Mouse (Mus musculus): ENCODE data around the gene Ntm. TPM values are rescaled to one million over a fixed set of nuclear protein-coding genes. Genes with fewer than 3 reads are reported as not detected.

Gene Ntm
- total RNA-seq, 2 experiments from 2014 or later, result 379 to 391 TPM

DNA sequence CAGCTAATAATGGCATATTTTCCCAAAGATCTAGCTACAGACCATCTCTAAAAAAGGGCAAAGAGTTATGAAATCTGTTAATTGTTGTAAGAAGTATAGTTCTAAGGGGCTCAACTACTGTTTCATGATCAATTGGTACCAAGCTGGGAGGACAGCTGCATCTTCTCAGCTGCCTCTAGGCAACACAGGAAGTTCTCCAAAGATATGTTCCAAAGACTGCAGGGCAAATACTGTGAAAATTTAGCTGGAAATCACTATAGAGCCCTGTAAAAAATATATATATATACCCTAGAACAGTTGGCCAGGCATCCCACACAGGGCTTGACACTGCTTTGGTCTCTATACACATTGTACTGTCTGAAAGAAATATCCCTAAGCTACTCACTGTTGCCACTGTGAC is 489.5 kb downstream of the Ntm start:
- intact Hi-C loops (cut with DNase I), result no loop called here
- DNase-seq (ENCODE audit: extremely low spot score in 1 of 2, low spot score in 2 of 2), result no peak

DNA sequence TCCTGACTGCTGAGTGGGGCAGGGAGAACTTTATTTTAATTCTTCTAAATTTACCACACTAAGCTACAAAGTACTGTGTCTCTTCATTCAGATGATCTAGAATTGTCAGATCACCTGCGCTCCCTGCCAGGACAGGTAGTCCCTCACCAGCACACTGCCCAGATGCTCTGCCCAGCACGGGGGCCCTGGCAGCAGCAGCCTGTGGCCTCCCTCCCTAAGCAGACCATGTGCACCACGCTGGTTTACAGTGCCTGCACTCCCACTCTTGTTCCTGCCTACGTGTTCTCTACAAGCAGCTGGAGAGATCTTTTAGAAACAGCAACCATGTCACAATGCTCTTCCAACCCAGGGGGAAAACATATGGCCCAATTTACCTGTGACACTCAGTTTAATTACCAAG is 490.7 kb downstream of the Ntm start:
- intact Hi-C loops (cut with DNase I), result no loop called here
- DNase-seq (ENCODE audit: extremely low spot score in 1 of 2, low spot score in 2 of 2), result no peak

DNA sequence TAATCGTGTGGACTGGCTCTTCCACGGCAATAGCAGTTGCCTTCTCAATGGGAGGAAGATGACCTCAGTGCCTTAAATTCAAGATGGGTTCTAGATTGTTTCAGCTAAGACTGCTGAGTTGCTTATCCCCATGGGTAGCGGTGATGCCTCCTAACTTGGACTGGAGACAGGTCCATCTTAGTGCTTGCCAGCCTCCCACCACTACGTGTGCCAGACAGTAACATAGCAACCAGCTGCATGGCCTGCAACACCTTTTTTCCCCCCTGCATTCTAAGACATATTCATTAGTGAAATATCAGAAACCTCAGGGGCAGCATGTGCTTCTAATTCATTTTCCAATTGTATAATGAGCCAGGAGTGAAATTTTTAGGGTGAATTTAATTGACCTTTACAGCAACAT is 498.2 kb downstream of the Ntm start:
- no peak for DNase-seq (ENCODE audit: extremely low spot score in 1 of 2, low spot score in 2 of 2)
- intact Hi-C loops (cut with DNase I), result loop anchor here (10.0 kb wide), 1 partner anchor 180 kb away; no protein-coding TSS in a partner anchor

DNA sequence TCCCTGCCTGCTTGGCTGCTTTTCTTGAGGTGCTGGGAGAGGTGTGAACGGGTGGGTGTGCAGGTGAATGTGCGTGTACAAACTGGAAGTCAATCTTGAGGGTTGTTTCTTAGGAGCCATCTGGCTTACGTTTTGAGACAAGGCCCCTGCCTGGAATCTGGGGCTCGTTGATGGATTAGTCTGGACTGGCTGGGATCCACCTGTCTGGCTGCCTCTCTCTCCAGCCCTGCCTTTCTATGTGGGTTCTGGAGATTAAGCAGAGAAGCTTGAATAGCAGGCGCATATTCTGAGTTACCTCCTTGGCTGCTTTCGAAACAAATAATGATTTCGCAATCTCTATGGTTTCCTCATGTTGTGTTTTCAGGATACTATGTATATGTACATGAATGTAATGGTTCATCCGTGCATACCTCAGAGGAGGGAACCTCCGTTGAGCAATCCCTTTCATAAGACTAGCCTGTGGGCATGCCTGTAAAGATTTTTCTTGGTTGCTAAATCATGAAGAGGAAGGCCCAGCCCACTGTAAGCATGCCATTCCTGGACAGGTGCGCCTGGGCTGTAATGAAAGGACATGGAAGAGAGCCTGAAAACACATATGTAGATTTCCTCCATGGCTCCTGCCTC is 499.9 kb downstream of the Ntm start:
- intact Hi-C loops (cut with DNase I), result loop anchor here (10.0 kb wide), 1 partner anchor 182 kb away; no protein-coding TSS in a partner anchor
- DNase-seq (ENCODE audit: extremely low spot score in 1 of 2, low spot score in 2 of 2), result no peak

DNA sequence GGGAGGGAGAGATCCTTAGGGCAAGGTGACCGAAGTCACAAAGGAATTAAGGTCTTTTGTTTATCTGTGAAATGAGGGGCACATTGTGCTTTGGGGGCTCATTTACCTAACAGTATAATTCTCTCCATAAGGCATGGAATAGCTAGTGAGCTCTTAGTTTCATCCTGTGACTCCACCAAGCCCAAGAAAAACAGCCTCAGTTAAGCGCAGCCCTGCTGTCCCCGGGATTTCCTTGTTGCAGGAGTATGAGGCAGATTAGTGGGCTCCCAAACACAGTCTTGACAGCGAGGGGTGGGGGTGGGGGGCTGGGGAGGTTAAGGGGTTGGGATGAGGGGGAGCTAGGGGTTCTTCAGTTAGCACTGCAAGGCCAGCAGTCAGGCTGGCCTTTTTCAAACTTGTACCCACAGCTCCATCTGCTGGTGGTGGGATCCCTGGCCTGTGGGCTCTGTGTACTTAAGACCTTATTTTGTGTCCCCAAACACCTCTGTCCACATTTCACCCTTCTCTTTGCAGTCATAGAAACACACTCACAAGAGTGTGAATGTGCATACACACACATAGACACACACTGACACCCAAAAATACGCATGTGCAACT is 504.9 kb downstream of the Ntm start:
- DNase-seq (ENCODE audit: extremely low spot score in 1 of 2, low spot score in 2 of 2), result peak; percentile 32 to 73

DNA sequence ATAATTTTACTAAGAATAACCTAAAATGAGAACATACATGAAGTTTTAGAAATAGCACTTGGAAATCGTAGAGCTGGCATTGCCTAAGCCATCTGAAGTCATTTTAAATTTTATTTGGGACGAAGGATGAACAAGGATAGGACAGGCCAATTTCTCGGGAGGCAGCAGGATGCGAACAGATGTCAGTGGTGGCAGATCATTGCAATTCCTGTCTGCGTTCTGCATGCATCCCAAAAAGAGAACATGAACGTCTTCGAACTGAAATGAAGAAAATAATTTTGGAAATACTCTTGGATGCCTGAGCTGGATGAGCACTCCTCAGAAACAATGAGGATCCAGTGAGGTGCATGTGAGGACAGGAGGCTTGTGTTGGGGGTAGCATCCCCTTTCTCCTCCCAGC is 506.9 kb downstream of the Ntm start:
- DNase-seq (ENCODE audit: extremely low spot score in 1 of 2, low spot score in 2 of 2), result peak in 1 of 2 experiments; percentile 59
- intact Hi-C loops (cut with DNase I), result no loop called here

More for the DNA sequence above, 504.9 kb downstream of the Ntm start:
- intact Hi-C loops (cut with DNase I), result no loop called here

DNA sequence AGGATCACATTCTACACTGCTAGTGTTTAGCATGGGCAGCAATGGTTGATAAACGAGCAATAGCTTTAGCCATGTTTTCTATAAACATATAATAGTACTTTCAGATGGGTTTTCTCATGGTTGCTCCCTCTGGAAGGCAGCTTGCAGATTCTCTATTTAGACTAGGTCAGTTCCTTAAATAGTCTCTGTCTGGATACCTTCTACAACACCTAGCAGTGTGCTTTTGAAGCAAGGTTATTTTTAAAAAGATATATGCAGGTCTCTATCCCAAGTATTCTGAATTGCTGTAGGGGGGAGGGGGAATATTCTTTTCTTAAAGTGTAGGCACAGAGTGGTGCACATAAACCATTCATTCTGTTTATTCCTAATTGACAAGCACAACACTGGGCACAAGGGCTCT is 511.7 kb downstream of the Ntm start:
- intact Hi-C loops (cut with DNase I), result no loop called here
- DNase-seq (ENCODE audit: extremely low spot score in 1 of 2, low spot score in 2 of 2), result no peak

DNA sequence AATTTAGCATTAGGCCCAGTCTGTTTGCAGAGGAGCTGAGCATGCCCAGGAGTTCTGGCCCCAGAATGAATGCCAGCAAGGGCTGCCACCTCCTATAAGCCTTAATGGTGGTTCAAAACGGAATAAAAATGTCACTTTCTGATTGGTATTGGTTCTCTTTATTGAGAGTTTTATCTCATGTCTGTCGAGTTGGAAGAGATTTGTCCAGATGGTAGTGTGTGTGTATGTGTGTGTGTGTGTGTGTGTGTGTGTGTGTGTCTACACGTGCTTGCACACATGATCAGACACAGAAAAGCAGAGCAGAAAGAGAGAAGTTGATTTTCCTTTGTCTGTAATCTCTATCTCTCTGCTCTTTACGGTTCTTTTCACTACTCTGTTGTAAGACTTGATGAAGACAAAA is 518.9 kb downstream of the Ntm start:
- intact Hi-C loops (cut with DNase I), result no loop called here
- DNase-seq (ENCODE audit: extremely low spot score in 1 of 2, low spot score in 2 of 2), result no peak

DNA sequence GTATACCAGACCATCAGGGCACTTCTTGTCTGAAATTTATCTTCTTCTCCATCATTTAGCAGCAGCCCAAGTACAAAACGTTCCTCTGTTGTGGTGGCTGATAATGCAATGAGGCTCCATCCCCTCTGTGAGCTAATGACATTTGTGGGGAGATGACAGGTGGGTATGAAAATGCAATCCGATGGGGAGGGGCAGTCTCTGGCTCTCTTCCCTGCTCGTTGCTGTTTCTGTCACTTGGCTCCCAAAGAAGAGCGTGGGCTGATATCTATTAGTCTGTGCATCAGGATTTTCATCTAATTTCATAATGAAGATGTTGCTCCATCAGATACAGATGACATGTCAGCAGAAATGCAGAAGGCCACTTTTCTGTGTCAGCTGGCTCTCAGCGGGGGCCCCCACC is 523.5 kb downstream of the Ntm start:
- no peak for DNase-seq (ENCODE audit: extremely low spot score in 1 of 2, low spot score in 2 of 2)
- intact Hi-C loops (cut with DNase I), result no loop called here

DNA sequence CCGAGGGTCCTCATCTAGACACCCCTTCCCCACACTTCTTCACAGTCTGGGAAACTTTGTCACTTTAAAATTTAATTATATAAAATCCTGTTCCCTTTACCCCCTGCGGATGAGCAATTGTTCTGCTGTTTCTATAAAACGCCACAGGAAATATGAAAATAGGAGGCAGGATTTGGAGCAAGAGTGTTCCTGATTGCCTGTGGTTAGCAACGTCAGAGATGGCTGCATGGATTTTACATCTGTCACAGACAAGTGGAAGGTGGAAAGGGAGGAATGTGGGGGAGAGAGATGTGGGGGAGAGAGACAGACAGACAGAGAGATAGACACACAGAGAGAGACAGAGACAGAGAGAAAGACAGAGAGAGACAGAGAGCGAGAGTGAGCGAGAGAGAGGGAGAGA is 528.3 kb downstream of the Ntm start:
- no peak for DNase-seq (ENCODE audit: extremely low spot score in 1 of 2, low spot score in 2 of 2)
- intact Hi-C loops (cut with DNase I), result no loop called here

DNA sequence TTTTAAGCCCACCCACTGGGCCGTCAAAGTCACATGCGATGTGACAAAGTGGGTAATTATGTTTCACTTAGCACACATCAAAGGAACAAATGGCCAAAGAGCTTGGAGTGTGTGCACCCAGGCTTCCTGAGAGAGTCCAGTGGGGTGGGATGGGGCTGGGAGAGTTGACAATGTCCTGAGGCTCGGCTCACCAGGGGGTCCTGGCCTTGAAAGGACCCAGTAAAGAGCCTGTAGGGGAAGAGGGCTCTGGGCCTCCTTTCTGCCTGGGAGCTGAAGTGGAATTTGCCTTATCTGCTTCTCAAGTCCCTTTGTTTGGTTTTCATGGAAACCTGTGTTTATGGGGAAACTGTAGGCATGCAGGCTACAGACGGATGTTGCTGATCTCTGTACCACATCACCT is 529.0 kb downstream of the Ntm start:
- intact Hi-C loops (cut with DNase I), result no loop called here
- DNase-seq (ENCODE audit: extremely low spot score in 1 of 2, low spot score in 2 of 2), result peak in 1 of 2 experiments; percentile 56

DNA sequence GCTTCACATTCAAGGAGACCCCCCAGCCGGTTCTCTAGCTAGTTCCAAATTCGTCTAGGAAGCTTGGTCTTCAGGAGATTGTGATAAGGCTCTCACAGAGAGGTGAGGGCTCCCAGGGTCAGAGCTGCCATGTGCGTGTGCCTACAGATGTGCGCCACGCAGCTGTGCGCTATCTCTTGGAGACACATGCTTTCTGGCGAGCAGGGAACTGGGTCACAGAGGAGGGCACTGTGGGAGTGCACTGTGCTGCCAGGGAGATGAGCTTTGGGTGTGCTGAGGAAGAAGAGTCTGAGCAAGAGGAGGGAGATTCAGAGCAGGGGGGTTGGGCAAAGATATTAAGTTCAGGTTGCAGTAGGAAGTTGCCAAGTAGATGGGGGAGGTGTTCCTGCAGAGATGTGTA is 529.8 kb downstream of the Ntm start:
- intact Hi-C loops (cut with DNase I), result no loop called here
- DNase-seq (ENCODE audit: extremely low spot score in 1 of 2, low spot score in 2 of 2), result no peak

DNA sequence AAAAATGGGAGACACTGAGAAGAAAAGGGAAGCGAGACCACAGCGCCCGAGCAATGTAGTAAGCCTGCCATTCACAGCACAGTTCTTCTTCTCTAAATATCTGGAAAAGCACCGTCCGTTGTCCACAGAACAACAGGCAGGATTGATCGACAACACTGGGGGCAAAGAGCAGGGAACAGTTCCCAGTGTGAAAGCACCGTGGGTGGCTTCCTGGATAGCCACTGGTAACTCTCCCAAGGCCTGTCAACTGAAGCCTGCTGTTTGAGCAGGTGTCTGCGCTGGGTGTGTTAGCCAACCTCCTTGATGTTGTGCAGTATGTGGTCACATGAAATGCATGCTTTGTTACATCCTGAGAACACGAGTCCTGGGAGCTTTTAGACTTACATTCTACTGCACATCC is 531.4 kb downstream of the Ntm start:
- no peak for DNase-seq (ENCODE audit: extremely low spot score in 1 of 2, low spot score in 2 of 2)
- intact Hi-C loops (cut with DNase I), result no loop called here

DNA sequence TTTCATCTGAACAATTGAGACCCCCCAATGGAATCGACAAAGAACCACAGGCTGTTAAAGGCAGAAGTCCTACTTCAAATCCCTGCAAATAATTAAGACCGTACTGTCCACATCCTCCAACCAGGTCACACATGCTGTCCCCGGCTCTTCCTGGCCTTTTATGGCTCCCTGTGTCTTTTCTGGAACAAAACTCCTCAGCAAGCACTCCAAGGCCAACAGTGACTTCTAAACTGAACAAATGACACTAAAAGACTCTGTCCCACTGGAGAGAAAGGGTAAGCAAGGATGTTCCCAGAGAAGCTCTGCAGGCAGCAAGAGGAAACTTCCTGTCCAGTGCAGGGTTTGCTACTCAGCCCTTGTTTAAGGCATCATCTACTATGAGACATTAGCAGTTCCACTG is 532.8 kb downstream of the Ntm start:
- intact Hi-C loops (cut with DNase I), result no loop called here
- no peak for DNase-seq (ENCODE audit: extremely low spot score in 1 of 2, low spot score in 2 of 2)

DNA sequence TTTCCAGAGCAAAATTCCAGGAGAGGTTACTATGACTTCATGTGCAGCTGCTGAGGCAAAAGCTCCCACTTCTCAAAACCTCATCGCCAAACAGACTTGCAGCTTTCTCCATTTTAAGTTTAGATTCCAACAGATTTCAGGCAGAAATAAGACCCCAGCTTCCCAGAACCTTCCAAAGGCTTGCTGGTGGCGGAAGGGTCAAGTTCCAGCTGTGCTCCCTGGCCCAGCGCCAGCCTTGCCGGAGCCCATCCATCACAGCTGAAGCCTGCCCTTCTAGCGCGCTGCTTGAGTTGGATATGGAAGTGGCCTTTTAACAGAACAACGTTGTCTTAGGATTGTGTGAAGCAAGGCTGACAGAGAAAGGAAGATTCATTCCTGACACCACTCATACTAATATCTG is 534.6 kb downstream of the Ntm start:
- intact Hi-C loops (cut with DNase I), result no loop called here
- peak in 1 of 2 experiments; percentile 77 for DNase-seq (ENCODE audit: extremely low spot score in 1 of 2, low spot score in 2 of 2)

DNA sequence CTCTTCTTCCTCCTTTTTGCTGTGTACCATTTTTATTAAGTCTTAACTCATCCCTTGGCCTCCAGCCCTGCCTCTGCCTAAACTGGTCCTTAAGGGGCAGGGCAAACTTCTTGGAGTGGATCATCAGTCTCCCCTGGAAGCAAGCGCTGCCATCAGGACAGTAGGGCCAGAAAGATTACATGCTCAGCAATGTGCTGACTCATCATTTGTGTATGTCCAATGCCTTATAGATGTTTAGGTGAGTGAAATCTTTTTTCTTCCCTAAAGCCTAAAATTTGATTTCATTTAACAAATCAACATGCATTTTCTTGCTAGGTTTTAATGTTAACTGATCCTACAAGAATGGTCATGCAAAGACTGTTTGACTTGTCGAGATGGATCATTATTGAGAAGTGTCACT is 536.7 kb downstream of the Ntm start:
- no peak for DNase-seq (ENCODE audit: extremely low spot score in 1 of 2, low spot score in 2 of 2)
- intact Hi-C loops (cut with DNase I), result no loop called here

DNA sequence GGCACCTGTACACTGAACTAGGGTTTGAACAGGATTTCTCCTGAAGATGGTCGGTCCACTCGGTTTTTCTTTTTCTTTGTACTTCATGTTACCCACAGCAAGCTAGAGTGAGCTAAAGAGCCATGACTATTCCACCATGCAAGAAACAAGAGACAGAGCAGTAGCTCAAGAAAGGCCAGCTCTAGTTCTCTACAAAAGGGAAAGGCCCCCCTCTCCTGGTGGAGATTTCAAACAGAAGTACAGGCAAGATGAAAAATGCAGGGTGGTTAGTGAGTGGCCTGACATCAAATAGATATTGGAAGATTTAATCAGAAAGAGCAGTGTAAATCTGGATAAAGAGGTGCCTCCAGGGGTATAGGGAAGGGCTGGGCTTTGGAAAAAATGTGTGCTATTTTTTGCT is 547.4 kb downstream of the Ntm start:
- no peak for DNase-seq (ENCODE audit: extremely low spot score in 1 of 2, low spot score in 2 of 2)
- intact Hi-C loops (cut with DNase I), result loop anchor here (10.0 kb wide), 1 partner anchor 211 kb away; no protein-coding TSS in a partner anchor

DNA sequence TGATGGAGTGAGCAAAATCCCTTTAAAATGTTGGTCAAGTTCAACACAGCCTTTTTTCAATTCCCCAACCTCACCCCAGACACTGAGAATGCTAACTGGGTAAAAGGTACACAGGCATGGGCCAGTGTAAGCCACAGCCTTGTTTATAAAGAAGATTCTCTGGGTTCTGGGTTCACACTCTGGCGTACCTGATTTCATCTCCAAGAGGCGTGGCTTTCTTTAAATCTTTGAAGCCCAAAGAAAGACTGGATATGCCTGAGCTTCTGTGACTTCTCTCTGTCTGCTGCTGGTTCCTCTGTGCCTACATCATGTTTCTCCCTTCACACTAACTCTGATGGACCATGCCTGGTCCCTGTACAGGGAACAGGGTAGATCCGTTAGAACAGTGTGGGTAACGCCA is 549.8 kb downstream of the Ntm start:
- no peak for DNase-seq (ENCODE audit: extremely low spot score in 1 of 2, low spot score in 2 of 2)
- intact Hi-C loops (cut with DNase I), result loop anchor here (5.0 to 10.0 kb wide), 2 partner anchors 208 to 229 kb away; no protein-coding TSS in a partner anchor

DNA sequence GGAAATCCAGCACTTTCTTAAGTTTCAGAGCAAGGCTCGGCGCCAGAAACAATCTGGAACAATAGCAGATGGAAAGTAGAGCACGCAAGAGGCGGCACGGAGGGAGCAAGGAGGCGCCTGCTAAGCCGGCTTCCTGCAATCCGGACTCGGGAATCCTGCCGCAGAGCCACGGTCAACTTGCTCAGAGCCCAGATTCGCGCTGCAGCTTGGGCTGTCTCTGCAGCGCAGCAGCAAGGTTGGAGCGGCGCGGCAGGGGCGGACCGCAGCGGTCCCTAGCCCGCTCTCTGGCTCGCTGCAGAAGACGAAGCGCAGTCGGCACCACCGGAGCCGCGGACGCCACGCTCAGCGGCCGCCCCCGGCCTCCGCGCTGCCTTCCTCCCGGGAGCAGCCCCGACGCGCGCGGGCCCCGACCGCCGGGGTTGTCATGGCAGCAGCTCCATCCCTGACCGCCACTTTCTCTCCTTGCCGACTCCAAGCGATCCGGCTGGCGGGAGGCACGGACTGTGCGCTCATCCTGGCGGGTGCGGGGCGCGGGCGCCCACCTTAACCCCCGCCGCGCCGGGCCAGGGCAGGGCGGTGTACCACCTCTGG is 550.7 kb downstream of the Ntm start:
- DNase-seq (ENCODE audit: extremely low spot score in 1 of 2, low spot score in 2 of 2), result peak; percentile 50 to 81
- intact Hi-C loops (cut with DNase I), result loop anchor here (5.0 to 10.0 kb wide), 2 partner anchors 207 to 230 kb away; no protein-coding TSS in a partner anchor
